Mouse (Mus musculus) midbrain, embryonic 11.5 days (tissue): Measurements from ENCODE around the gene Tspyl3. TPM values are rescaled to one million over a fixed set of nuclear protein-coding genes. Genes with fewer than 3 reads are reported as not detected.

Experiments
- polyA plus RNA-seq: library from polyadenylated mRNA; unstranded; fragments of >200 nt; fragmentation: Nextera tagmentation; extraction: Ambion mirVana; gene quantifications from 2 replicates; pipeline ENCODE4 v1.2.1, GENCODE M21; 2014

Tspyl3 gene
- polyA plus RNA-seq, 1 experiment from 2014 or later: 6.2 TPM

Other genes starting within 250 kb of the Tspyl3 start
- 83.9 and 88.7 TPM in 2 replicates for gene Pdrg1, start 210.0 kb downstream of the Tspyl3 start, polyA plus RNA-seq
- gene Xkr7, start 193.6 kb downstream of the Tspyl3 start, polyA plus RNA-seq: 0.40 and 0.52 TPM in 2 replicates
- 1.2 and 2.1 TPM in 2 replicates for gene Ccm2l, start 159.5 kb downstream of the Tspyl3 start, polyA plus RNA-seq
- 2.4 and 2.5 TPM in 2 replicates for gene Hck, start 117.0 kb downstream of the Tspyl3 start, polyA plus RNA-seq
- 80.9 and 85.9 TPM in 2 replicates for gene Tm9sf4, start 64.1 kb downstream of the Tspyl3 start, polyA plus RNA-seq
- gene Plagl2, start 16.0 kb upstream of the Tspyl3 start, polyA plus RNA-seq: 31.5 and 35.3 TPM in 2 replicates
- 6.4 and 7.2 TPM in 2 replicates for gene Pofut1, start 16.1 kb upstream of the Tspyl3 start, polyA plus RNA-seq
- 7.5 and 9.4 TPM in 2 replicates for gene Kif3b, start 66.0 kb upstream of the Tspyl3 start, polyA plus RNA-seq
- gene Asxl1, start 120.4 kb upstream of the Tspyl3 start, polyA plus RNA-seq: 19.6 TPM in 2 replicates